Mouse (Mus musculus) C2C12 (cell line): Measurements from ENCODE around the gene Ttc23.

Experiments used
- CTCF ChIP-seq: IDR thresholded peaks from one replicate; pipeline ENCODE4 v1.5.1; 2011; ENCODE audit not compliant: control insufficient read depth, insufficient read depth, insufficient read length
- MAX ChIP-seq: IDR thresholded peaks from one replicate; pipeline ENCODE4 v1.6.1; 2011; ENCODE audit warnings: mild to moderate bottlenecking, control low read depth
- MYOD1 ChIP-seq: IDR thresholded peaks from one replicate; pipeline ENCODE4 v1.6.1; 2011; ENCODE audit warnings: low read depth; ENCODE audit not compliant: control insufficient read depth, insufficient read length
- USF1 ChIP-seq: IDR thresholded peaks from one replicate; pipeline ENCODE4 v1.6.1; 2011; ENCODE audit warnings: low read depth, mild to moderate bottlenecking, control low read depth, moderate library complexity

DNA sequence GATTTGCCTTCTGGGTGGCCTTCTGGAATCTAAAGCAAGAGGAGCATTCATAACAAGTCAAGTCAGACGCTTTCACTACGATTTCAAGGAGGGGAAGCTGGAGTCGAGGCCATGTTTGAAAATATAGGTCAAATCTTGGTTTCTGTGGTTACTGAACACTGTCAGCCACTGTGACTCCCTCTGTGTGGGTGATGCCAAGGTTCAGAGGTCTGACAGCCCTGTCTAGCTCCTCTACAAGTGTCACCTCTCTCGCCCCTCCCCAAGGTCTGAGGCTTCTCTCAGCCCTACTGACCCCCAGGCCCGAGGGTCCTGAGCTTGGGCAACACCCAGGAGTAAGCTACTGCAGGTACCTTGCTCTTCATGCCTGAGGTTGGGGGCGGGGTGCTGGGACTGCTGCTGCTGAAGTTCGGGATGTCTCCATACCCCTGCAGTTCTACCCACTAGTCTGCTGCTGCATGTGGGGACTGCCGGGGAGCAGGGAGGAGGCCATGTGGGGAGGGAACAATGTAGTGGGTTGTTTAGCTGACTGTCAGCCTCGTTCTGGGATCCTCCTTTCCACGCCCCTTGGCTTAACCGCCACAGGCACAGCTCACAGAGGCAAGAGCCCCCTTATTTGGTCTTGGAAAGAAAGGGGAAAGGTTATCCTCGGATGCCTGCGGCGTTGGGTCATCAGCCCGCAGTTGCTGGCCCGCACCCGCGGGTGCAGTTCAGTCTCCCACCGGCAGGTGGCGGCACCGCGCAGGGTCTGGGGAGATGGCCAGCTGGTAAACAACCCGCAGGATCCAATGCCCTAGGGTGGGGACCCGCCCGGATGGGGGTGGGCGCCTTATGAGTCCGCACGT, 156.0 kb downstream of the Ttc23 start:
- no peak for TF ChIP-seq CTCF
- no peak for TF ChIP-seq MAX
- TF ChIP-seq USF1: no peak
- no peak for TF ChIP-seq MYOD1
